Mouse (Mus musculus): Measurements from ENCODE around the gene Pde8a.

Pde8a gene

GRCm38 (mm10) chr7:81286456-81286855, 73.1 kb downstream of the Pde8a start:
- no peak for DNase-seq

GRCm38 (mm10) chr7:81286946-81287345, 73.5 kb downstream of the Pde8a start:
- DNase-seq, result no peak

GRCm38 (mm10) chr7:81295169-81295568, 81.8 kb downstream of the Pde8a start:
- no peak for DNase-seq

GRCm38 (mm10) chr7:81298206-81298605, 84.8 kb downstream of the Pde8a start:
- no peak for DNase-seq

- DNase-seq, result no peak
These were observed 87.9 kb downstream of the Pde8a start for GRCm38 (mm10) chr7:81301323-81301722.

GRCm38 (mm10) chr7:81303682-81304081, 90.3 kb downstream of the Pde8a start:
- no peak for DNase-seq

- no peak for DNase-seq
These were observed 90.7 kb downstream of the Pde8a start for GRCm38 (mm10) chr7:81304100-81304499.

GRCm38 (mm10) chr7:81304675-81305074, 91.3 kb downstream of the Pde8a start:
- DNase-seq, result no peak

GRCm38 (mm10) chr7:81307735-81308134, 94.3 kb downstream of the Pde8a start:
- DNase-seq, result peak; percentile 6

- DNase-seq, result no peak
These were observed 95.9 kb downstream of the Pde8a start for GRCm38 (mm10) chr7:81309247-81309646.

GRCm38 (mm10) chr7:81311130-81311529, 97.7 kb downstream of the Pde8a start:
- DNase-seq, result no peak

- DNase-seq, result no peak
These were observed 98.2 kb downstream of the Pde8a start for GRCm38 (mm10) chr7:81311581-81311980.

- no peak for DNase-seq
These were observed 102.2 kb downstream of the Pde8a start for GRCm38 (mm10) chr7:81315583-81315982.

- DNase-seq, result no peak
These were observed 106.4 kb downstream of the Pde8a start for GRCm38 (mm10) chr7:81319749-81320148.

- no peak for DNase-seq
These were observed 108.4 kb downstream of the Pde8a start for GRCm38 (mm10) chr7:81321776-81322175.

- DNase-seq, result no peak
These were observed 112.6 kb downstream of the Pde8a start for GRCm38 (mm10) chr7:81326043-81326442.

- no peak for DNase-seq
These were observed 113.5 kb downstream of the Pde8a start for GRCm38 (mm10) chr7:81326859-81327258.

- no peak for DNase-seq
These were observed 114.3 kb downstream of the Pde8a start for GRCm38 (mm10) chr7:81327661-81328060.

- DNase-seq, result no peak
These were observed 117.4 kb downstream of the Pde8a start for GRCm38 (mm10) chr7:81330767-81331166.

GRCm38 (mm10) chr7:81331851-81332250, 118.5 kb downstream of the Pde8a start:
- no peak for DNase-seq

GRCm38 (mm10) chr7:81335705-81336431, 122.5 kb downstream of the Pde8a start:
- DNase-seq, result no peak

GRCm38 (mm10) chr7:81336432-81336786, 123.0 kb downstream of the Pde8a start:
- no peak for DNase-seq

GRCm38 (mm10) chr7:81337785-81338521, 124.6 kb downstream of the Pde8a start:
- DNase-seq, result no peak

- DNase-seq, result no peak
These were observed 125.1 kb downstream of the Pde8a start for GRCm38 (mm10) chr7:81338522-81338873.

GRCm38 (mm10) chr7:81339783-81340182, 126.4 kb downstream of the Pde8a start:
- DNase-seq, result no peak
